Mouse (Mus musculus): ENCODE measurements around the gene Rusc1. TPM values are rescaled to one million over a fixed set of nuclear protein-coding genes. Genes with fewer than 3 reads are reported as not detected.

The Rusc1 gene
- total RNA-seq, 2 experiments from 2014 or later: 19.3 to 34.0 TPM

Other genes with a start within 250 kb of the Rusc1 start
- 19.9 and 25.5 TPM in 2 replicates for gene Msto1, start 179.3 kb downstream of the Rusc1 start, total RNA-seq (2014; fragmentation: Nextera tagmentation)
- 27.6 and 29.4 TPM in 2 replicates for gene Msto1, start 179.3 kb downstream of the Rusc1 start, total RNA-seq (2017)
- gene Ash1l, start 142.7 kb downstream of the Rusc1 start, total RNA-seq (2014; fragmentation: Nextera tagmentation): 37.7 and 41.5 TPM in 2 replicates
- 17.0 and 23.5 TPM in 2 replicates for gene Ash1l, start 142.7 kb downstream of the Rusc1 start, total RNA-seq (2017)
- gene Dap3, start 142.1 kb downstream of the Rusc1 start, total RNA-seq (2014; fragmentation: Nextera tagmentation): 86.8 and 108 TPM in 2 replicates
- gene Dap3, start 142.1 kb downstream of the Rusc1 start, total RNA-seq (2017): 83.9 and 89.5 TPM in 2 replicates
- gene Gm43738, start 7.8 kb upstream of the Rusc1 start, total RNA-seq (2014; fragmentation: Nextera tagmentation): not detected in 2 replicates
- not detected in 2 replicates for gene Gm43738, start 7.8 kb upstream of the Rusc1 start, total RNA-seq (2017)
- 161 and 178 TPM in 2 replicates for gene Fdps, start 8.6 kb upstream of the Rusc1 start, total RNA-seq (2014; fragmentation: Nextera tagmentation)
- gene Fdps, start 8.6 kb upstream of the Rusc1 start, total RNA-seq (2017): 198 and 245 TPM in 2 replicates
- gene Pklr, start 42.8 kb upstream of the Rusc1 start, total RNA-seq (2014; fragmentation: Nextera tagmentation): 0.32 TPM in 1 of 2 replicates, not detected in the other
- 0.26 and 0.43 TPM in 2 replicates for gene Pklr, start 42.8 kb upstream of the Rusc1 start, total RNA-seq (2017)
- gene Hcn3, start 66.9 kb upstream of the Rusc1 start, total RNA-seq (2014; fragmentation: Nextera tagmentation): 0.77 TPM in 1 of 2 replicates, not detected in the other
- gene Hcn3, start 66.9 kb upstream of the Rusc1 start, total RNA-seq (2017): 0.56 and 0.82 TPM in 2 replicates
- gene Clk2, start 71.5 kb upstream of the Rusc1 start, total RNA-seq (2014; fragmentation: Nextera tagmentation): 74.6 and 80.2 TPM in 2 replicates
- gene Clk2, start 71.5 kb upstream of the Rusc1 start, total RNA-seq (2017): 51.8 and 67.1 TPM in 2 replicates
- 59.6 and 99.0 TPM in 2 replicates for gene Scamp3, start 84.2 kb upstream of the Rusc1 start, total RNA-seq (2014; fragmentation: Nextera tagmentation)
- gene Scamp3, start 84.2 kb upstream of the Rusc1 start, total RNA-seq (2017): 32.9 and 37.2 TPM in 2 replicates
- 23.9 and 27.2 TPM in 2 replicates for gene Fam189b, start 89.8 kb upstream of the Rusc1 start, total RNA-seq (2014; fragmentation: Nextera tagmentation)
- gene Fam189b, start 89.8 kb upstream of the Rusc1 start, total RNA-seq (2017): 2.5 and 2.9 TPM in 2 replicates
- 39.7 and 74.2 TPM in 2 replicates for gene Gba, start 109.6 kb upstream of the Rusc1 start, total RNA-seq (2014; fragmentation: Nextera tagmentation)
- 49.3 and 50.5 TPM in 2 replicates for gene Gba, start 109.6 kb upstream of the Rusc1 start, total RNA-seq (2017)
- gene Thbs3, start 121.9 kb upstream of the Rusc1 start, total RNA-seq (2014; fragmentation: Nextera tagmentation): not detected in 2 replicates
- 0.13 TPM in 1 of 2 replicates, not detected in the other for gene Thbs3, start 121.9 kb upstream of the Rusc1 start, total RNA-seq (2017)
- gene Mtx1, start 133.8 kb upstream of the Rusc1 start, total RNA-seq (2014; fragmentation: Nextera tagmentation): 78.6 and 102 TPM in 2 replicates
- 76.4 and 114 TPM in 2 replicates for gene Mtx1, start 133.8 kb upstream of the Rusc1 start, total RNA-seq (2017)
- gene Muc1, start 135.7 kb upstream of the Rusc1 start, total RNA-seq (2014; fragmentation: Nextera tagmentation): not detected in 2 replicates
- 0.04 TPM in 1 of 2 replicates, not detected in the other for gene Muc1, start 135.7 kb upstream of the Rusc1 start, total RNA-seq (2017)
- gene Krtcap2, start 152.7 kb upstream of the Rusc1 start, total RNA-seq (2014; fragmentation: Nextera tagmentation): 312 and 315 TPM in 2 replicates
- 376 and 384 TPM in 2 replicates for gene Krtcap2, start 152.7 kb upstream of the Rusc1 start, total RNA-seq (2017)
- gene Trim46, start 153.0 kb upstream of the Rusc1 start, total RNA-seq (2014; fragmentation: Nextera tagmentation): 3.7 and 6.0 TPM in 2 replicates
- gene Trim46, start 153.0 kb upstream of the Rusc1 start, total RNA-seq (2017): 0.52 and 2.8 TPM in 2 replicates
- gene Dpm3, start 166.0 kb upstream of the Rusc1 start, total RNA-seq (2014; fragmentation: Nextera tagmentation): 31.2 and 122 TPM in 2 replicates
- gene Dpm3, start 166.0 kb upstream of the Rusc1 start, total RNA-seq (2017): 86.0 and 91.7 TPM in 2 replicates
- 55.0 and 80.7 TPM in 2 replicates for gene Slc50a1, start 177.3 kb upstream of the Rusc1 start, total RNA-seq (2014; fragmentation: Nextera tagmentation)
- gene Slc50a1, start 177.3 kb upstream of the Rusc1 start, total RNA-seq (2017): 62.0 and 65.0 TPM in 2 replicates
- gene Efna1, start 187.8 kb upstream of the Rusc1 start, total RNA-seq (2014; fragmentation: Nextera tagmentation): not detected in 2 replicates
- gene Efna1, start 187.8 kb upstream of the Rusc1 start, total RNA-seq (2017): not detected in 2 replicates
- not detected in 2 replicates for gene Efna3, start 229.7 kb upstream of the Rusc1 start, total RNA-seq (2014; fragmentation: Nextera tagmentation)
- not detected in 2 replicates for gene Efna3, start 229.7 kb upstream of the Rusc1 start, total RNA-seq (2017)
- gene Efna4, start 244.7 kb upstream of the Rusc1 start, total RNA-seq (2014; fragmentation: Nextera tagmentation): 0.66 and 2.1 TPM in 2 replicates
- gene Efna4, start 244.7 kb upstream of the Rusc1 start, total RNA-seq (2017): not detected in 2 replicates

All from granulocyte monocyte progenitor cell, adult 5-6 weeks (primary cell).